Mouse (Mus musculus) lung, embryonic 16.5 days (tissue): Measurements from ENCODE around the gene Adipor2. TPM values are rescaled to one million over a fixed set of nuclear protein-coding genes. Genes with fewer than 3 reads are reported as not detected.

Source experiments
- polyA plus RNA-seq: library from polyadenylated mRNA; unstranded; fragments of >200 nt; fragmentation: Nextera tagmentation; extraction: Ambion mirVana; gene quantifications from 2 replicates; pipeline ENCODE4 v1.2.1, GENCODE M21; 2015

Adipor2 gene
- polyA plus RNA-seq, 1 experiment from 2014 or later = 46.4 TPM

Other genes with a start within 250 kb of the Adipor2 start
- 5.8 and 8.3 TPM in 2 replicates for gene Dcp1b, start 242.5 kb downstream of the Adipor2 start, polyA plus RNA-seq
- gene Cacna1c, start 221.3 kb downstream of the Adipor2 start, polyA plus RNA-seq = 5.8 TPM in 2 replicates
- 0.09 TPM in 1 of 2 replicates, not detected in the other for gene Cacna2d4, start 181.2 kb downstream of the Adipor2 start, polyA plus RNA-seq
- 0.04 and 0.18 TPM in 2 replicates for gene Lrtm2, start 86.9 kb downstream of the Adipor2 start, polyA plus RNA-seq
- 4.0 and 4.5 TPM in 2 replicates for gene Fbxl14, start 62.0 kb upstream of the Adipor2 start, polyA plus RNA-seq
- gene Wnt5b, start 126.6 kb upstream of the Adipor2 start, polyA plus RNA-seq = 5.3 and 5.5 TPM in 2 replicates